Mouse (Mus musculus): ENCODE results near the gene Zmym6. TPM values are rescaled to one million over a fixed set of nuclear protein-coding genes. Genes with fewer than 3 reads are reported as not detected.

The Zmym6 gene
- polyA plus RNA-seq, 1 experiment from 2014 or later: 22.3 TPM

GRCm38 (mm10) chr4:127054522-127055198, 22.5 kb upstream of the Zmym6 start:
- Histone ChIP-seq H3K4me3 (ENCODE audit: low read depth, low read length) (no peak overlapping the region), H3K27ac (replicated peaks; ENCODE audit: low read depth, low read length) (no peak overlapping the region), H3K36me3 (ENCODE audit: control insufficient read depth, insufficient read depth, low read length) (peaks cover 7% of the 10 kb centered on the region; the same call in 1 of the 2 replicates), H3K9ac (ENCODE audit: low read length) (no peak overlapping the region), H3K4me1 (ENCODE audit: control insufficient read depth, insufficient read depth, low read length) (no peaks in the 10 kb centered on the region), H3K27me3 (ENCODE audit: control insufficient read depth, insufficient read depth, low read length) (no peaks in the 10 kb centered on the region), H3K9me3 (ENCODE audit: control insufficient read depth, low read length) (no peaks in the 10 kb centered on the region), H3K4me2 (ENCODE audit: low read depth, severe bottlenecking) (no peak overlapping the region)
- ATAC-seq (ENCODE audit: insufficient number of reproducible peaks, low FRiP score, low TSS enrichment, low read depth) (no peak), DNase-seq (ENCODE audit: low spot score) (no peak)
- WGBS: 88% methylated on average over 7 of the region's 7 CpGs

- Histone ChIP-seq H3K9ac (ENCODE audit: low read length) (peak within 1 kb of the TSS; percentile 79), H3K4me1 (ENCODE audit: control insufficient read depth, insufficient read depth, low read length) (no peaks in the 10 kb centered on the region), H3K4me3 (ENCODE audit: low read depth, low read length) (peak within 1 kb of the TSS; percentile 80), H3K9me3 (ENCODE audit: control insufficient read depth, low read length) (no peaks in the 10 kb centered on the region), H3K27me3 (ENCODE audit: control insufficient read depth, insufficient read depth, low read length) (no peaks in the 10 kb centered on the region), H3K36me3 (ENCODE audit: control insufficient read depth, insufficient read depth, low read length) (peaks cover 6% of the 10 kb centered on the region; the same call in 1 of the 2 replicates), H3K4me2 (ENCODE audit: low read depth, severe bottlenecking) (peak within 1 kb of the TSS; percentile 45), H3K27ac (replicated peaks; ENCODE audit: low read depth, low read length) (no peak within 1 kb of the TSS)
- ATAC-seq (ENCODE audit: insufficient number of reproducible peaks, low FRiP score, low TSS enrichment, low read depth) (peak; percentile 87; the same call in 1 of the 2 replicates), DNase-seq (ENCODE audit: low spot score) (peak; percentile 93)
- under 1% methylated on average over 38 of the region's 38 CpGs for WGBS
These were observed 16.4 kb upstream of the Zmym6 start, which contains the start of gene Zmym1 for GRCm38 (mm10) chr4:127060585-127061290. TSS of gene Zmym1 (minus strand) at chr4:127061152.

- no peak overlapping the region for H3K4me2 ChIP-seq (ENCODE audit: low read depth, severe bottlenecking)
- H3K4me3 ChIP-seq (ENCODE audit: low read depth, low read length): no peak overlapping the region
- no peak overlapping the region for H3K27ac ChIP-seq (replicated peaks; ENCODE audit: low read depth, low read length)
- 50% methylated on average over 1 of the region's 1 CpGs for WGBS
- H3K9ac ChIP-seq (ENCODE audit: low read length): no peak overlapping the region
- no peak for DNase-seq (ENCODE audit: low spot score)
- no peak for ATAC-seq (ENCODE audit: insufficient number of reproducible peaks, low FRiP score, low TSS enrichment, low read depth)
- no peaks in the 10 kb centered on the region for H3K4me1 ChIP-seq (ENCODE audit: control insufficient read depth, insufficient read depth, low read length)
- no peaks in the 10 kb centered on the region for H3K27me3 ChIP-seq (ENCODE audit: control insufficient read depth, insufficient read depth, low read length)
- no peaks in the 10 kb centered on the region for H3K36me3 ChIP-seq (ENCODE audit: control insufficient read depth, insufficient read depth, low read length)
- no peaks in the 10 kb centered on the region for H3K9me3 ChIP-seq (ENCODE audit: control insufficient read depth, low read length)
These were observed 13.1 kb upstream of the Zmym6 start for GRCm38 (mm10) chr4:127064051-127064450.

- ATAC-seq (ENCODE audit: insufficient number of reproducible peaks, low FRiP score, low TSS enrichment, low read depth): no peak
- Histone ChIP-seq H3K36me3 (ENCODE audit: control insufficient read depth, insufficient read depth, low read length) (no peaks in the 10 kb centered on the region), H3K4me3 (ENCODE audit: low read depth, low read length) (no peak overlapping the region), H3K27me3 (ENCODE audit: control insufficient read depth, insufficient read depth, low read length) (no peaks in the 10 kb centered on the region), H3K9ac (ENCODE audit: low read length) (no peak overlapping the region), H3K9me3 (ENCODE audit: control insufficient read depth, low read length) (no peaks in the 10 kb centered on the region), H3K4me1 (ENCODE audit: control insufficient read depth, insufficient read depth, low read length) (0 out of 2 replicates have a peak, but pooled peaks cover 2% of the 10 kb centered on the region), H3K4me2 (ENCODE audit: low read depth, severe bottlenecking) (no peak overlapping the region), H3K27ac (replicated peaks; ENCODE audit: low read depth, low read length) (no peak overlapping the region)
- WGBS: 62% methylated on average over 1 of the region's 1 CpGs
- DNase-seq (ENCODE audit: low spot score): no peak
These were observed 2.3 kb upstream of the Zmym6 start for GRCm38 (mm10) chr4:127074915-127075314.

GRCm38 (mm10) chr4:127080806-127081205, 3.6 kb downstream of the Zmym6 start:
- H3K27me3 ChIP-seq (ENCODE audit: control insufficient read depth, insufficient read depth, low read length): no peaks in the 10 kb centered on the region
- ATAC-seq (ENCODE audit: insufficient number of reproducible peaks, low FRiP score, low TSS enrichment, low read depth): no peak
- 33% methylated on average over 1 of the region's 1 CpGs for WGBS
- no peak for DNase-seq (ENCODE audit: low spot score)
- H3K4me2 ChIP-seq (ENCODE audit: low read depth, severe bottlenecking): no peak overlapping the region
- H3K4me3 ChIP-seq (ENCODE audit: low read depth, low read length): no peak overlapping the region
- no peaks in the 10 kb centered on the region for H3K9me3 ChIP-seq (ENCODE audit: control insufficient read depth, low read length)
- H3K9ac ChIP-seq (ENCODE audit: low read length): no peak overlapping the region
- H3K36me3 ChIP-seq (ENCODE audit: control insufficient read depth, insufficient read depth, low read length): no peaks in the 10 kb centered on the region
- 0 out of 2 replicates have a peak, but pooled peaks cover 2% of the 10 kb centered on the region for H3K4me1 ChIP-seq (ENCODE audit: control insufficient read depth, insufficient read depth, low read length)
- no peak overlapping the region for H3K27ac ChIP-seq (replicated peaks; ENCODE audit: low read depth, low read length)

- H3K4me3 ChIP-seq (ENCODE audit: low read depth, low read length): no peak overlapping the region
- 93% methylated on average over 2 of the region's 2 CpGs for WGBS
- H3K9me3 ChIP-seq (ENCODE audit: control insufficient read depth, low read length): no peaks in the 10 kb centered on the region
- no peak overlapping the region for H3K27ac ChIP-seq (replicated peaks; ENCODE audit: low read depth, low read length)
- no peak for DNase-seq (ENCODE audit: low spot score)
- H3K4me2 ChIP-seq (ENCODE audit: low read depth, severe bottlenecking): no peak overlapping the region
- H3K27me3 ChIP-seq (ENCODE audit: control insufficient read depth, insufficient read depth, low read length): no peaks in the 10 kb centered on the region
- H3K9ac ChIP-seq (ENCODE audit: low read length): no peak overlapping the region
- ATAC-seq (ENCODE audit: insufficient number of reproducible peaks, low FRiP score, low TSS enrichment, low read depth): no peak
- H3K4me1 ChIP-seq (ENCODE audit: control insufficient read depth, insufficient read depth, low read length): no peaks in the 10 kb centered on the region
- H3K36me3 ChIP-seq (ENCODE audit: control insufficient read depth, insufficient read depth, low read length): no peaks in the 10 kb centered on the region; the same call in 1 of the 2 replicates
These were observed 5.9 kb downstream of the Zmym6 start for GRCm38 (mm10) chr4:127083131-127083530.

- WGBS: 94% methylated on average over 1 of the region's 1 CpGs
- H3K36me3 ChIP-seq (ENCODE audit: control insufficient read depth, insufficient read depth, low read length): peaks cover 4% of the 10 kb centered on the region; the same call in 1 of the 2 replicates
- no peaks in the 10 kb centered on the region for H3K27me3 ChIP-seq (ENCODE audit: control insufficient read depth, insufficient read depth, low read length)
- no peak overlapping the region for H3K27ac ChIP-seq (replicated peaks; ENCODE audit: low read depth, low read length)
- no peaks in the 10 kb centered on the region for H3K4me1 ChIP-seq (ENCODE audit: control insufficient read depth, insufficient read depth, low read length)
- no peaks in the 10 kb centered on the region for H3K9me3 ChIP-seq (ENCODE audit: control insufficient read depth, low read length)
- no peak for ATAC-seq (ENCODE audit: insufficient number of reproducible peaks, low FRiP score, low TSS enrichment, low read depth)
- no peak overlapping the region for H3K4me3 ChIP-seq (ENCODE audit: low read depth, low read length)
- DNase-seq (ENCODE audit: low spot score): no peak
- H3K4me2 ChIP-seq (ENCODE audit: low read depth, severe bottlenecking): no peak overlapping the region
- no peak overlapping the region for H3K9ac ChIP-seq (ENCODE audit: low read length)
These were observed 8.6 kb downstream of the Zmym6 start for GRCm38 (mm10) chr4:127085761-127086160.

- H3K27ac ChIP-seq (replicated peaks; ENCODE audit: low read depth, low read length): no peak overlapping the region
- H3K9me3 ChIP-seq (ENCODE audit: control insufficient read depth, low read length): no peaks in the 10 kb centered on the region
- no peak overlapping the region for H3K9ac ChIP-seq (ENCODE audit: low read length)
- H3K27me3 ChIP-seq (ENCODE audit: control insufficient read depth, insufficient read depth, low read length): no peaks in the 10 kb centered on the region
- no peaks in the 10 kb centered on the region for H3K4me1 ChIP-seq (ENCODE audit: control insufficient read depth, insufficient read depth, low read length)
- H3K4me3 ChIP-seq (ENCODE audit: low read depth, low read length): no peak overlapping the region
- WGBS: 89% methylated on average over 1 of the region's 1 CpGs
- H3K36me3 ChIP-seq (ENCODE audit: control insufficient read depth, insufficient read depth, low read length): peaks cover 5% of the 10 kb centered on the region; the same call in 1 of the 2 replicates
- no peak for DNase-seq (ENCODE audit: low spot score)
- no peak overlapping the region for H3K4me2 ChIP-seq (ENCODE audit: low read depth, severe bottlenecking)
- ATAC-seq (ENCODE audit: insufficient number of reproducible peaks, low FRiP score, low TSS enrichment, low read depth): no peak
These were observed 14.0 kb downstream of the Zmym6 start for GRCm38 (mm10) chr4:127091188-127091587.
